Mouse (Mus musculus) frontal cortex, postnatal 36 days (tissue): Measurements from ENCODE around the gene Traf3.
A peak's percentile ranks its signal among the peaks of the same experiment; 100 is the strongest.

Source experiments
- DNase-seq, 2 experiments: peaks; one replicate each; pipeline ENCODE4 v3.0.0; 2022; ENCODE audit warnings: low spot score in 2 of 2

Gene Traf3

DNA sequence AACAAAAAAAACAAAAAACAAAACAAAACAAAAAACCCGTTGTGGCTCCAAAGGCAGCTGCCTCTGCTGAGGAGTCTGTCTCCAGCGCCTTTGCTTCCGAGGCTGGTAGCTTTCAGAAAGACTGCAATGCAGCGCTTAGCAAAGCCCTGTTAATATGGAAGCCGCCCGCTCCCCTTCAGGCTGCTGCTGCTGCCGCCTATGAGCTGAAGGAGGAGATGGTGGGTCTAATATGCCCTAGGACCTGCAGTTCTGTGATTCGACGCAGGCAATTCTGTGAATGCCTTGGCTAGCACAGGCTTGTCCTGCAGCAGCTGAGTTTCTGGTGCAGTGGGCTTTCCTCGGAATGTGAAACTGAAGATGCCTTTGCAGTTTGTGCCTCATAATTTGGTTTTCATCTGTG is 36.9 kb downstream of the Traf3 start:
- DNase-seq: peak; percentile 30 to 40

DNA sequence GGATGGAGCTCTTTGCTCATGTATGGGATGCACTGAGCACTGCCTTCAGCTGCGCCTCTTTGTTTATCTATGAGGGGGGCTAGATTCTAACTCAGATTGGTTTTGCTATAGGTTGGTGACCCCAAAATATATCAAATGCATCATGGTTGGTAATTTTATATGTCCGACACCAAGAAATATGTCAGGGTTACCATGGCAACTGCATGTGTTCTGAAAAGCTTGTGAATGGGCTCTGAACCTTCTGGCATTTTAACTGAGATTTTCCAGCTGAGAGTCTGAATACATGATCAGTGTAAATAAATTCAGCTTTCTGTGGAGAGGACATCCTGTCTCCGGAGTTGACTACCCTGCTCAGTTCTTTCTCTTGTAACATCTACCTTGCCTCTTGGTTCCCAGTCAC is 37.8 kb downstream of the Traf3 start:
- DNase-seq: peak in 1 of 2 experiments; percentile 47

DNA sequence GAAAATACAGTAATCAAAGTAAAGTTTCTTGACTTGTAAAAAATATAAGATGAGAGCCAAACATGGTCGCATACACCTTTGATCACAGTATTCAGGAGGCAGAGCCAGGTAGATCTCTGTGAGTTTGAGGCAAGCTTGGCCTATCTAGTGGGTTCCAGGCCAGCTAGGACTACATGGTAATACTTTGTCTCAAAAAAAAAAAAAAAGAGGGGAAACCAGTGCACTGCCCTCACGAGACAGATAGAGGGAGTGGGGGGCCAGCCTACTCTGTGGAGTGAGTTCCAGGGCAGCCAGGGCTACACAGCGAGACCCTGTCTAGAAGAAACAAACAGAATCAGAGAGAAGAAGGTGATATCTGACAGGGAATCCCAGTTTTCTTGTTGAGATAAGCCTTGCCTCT is 41.5 kb downstream of the Traf3 start:
- no peak for DNase-seq

DNA sequence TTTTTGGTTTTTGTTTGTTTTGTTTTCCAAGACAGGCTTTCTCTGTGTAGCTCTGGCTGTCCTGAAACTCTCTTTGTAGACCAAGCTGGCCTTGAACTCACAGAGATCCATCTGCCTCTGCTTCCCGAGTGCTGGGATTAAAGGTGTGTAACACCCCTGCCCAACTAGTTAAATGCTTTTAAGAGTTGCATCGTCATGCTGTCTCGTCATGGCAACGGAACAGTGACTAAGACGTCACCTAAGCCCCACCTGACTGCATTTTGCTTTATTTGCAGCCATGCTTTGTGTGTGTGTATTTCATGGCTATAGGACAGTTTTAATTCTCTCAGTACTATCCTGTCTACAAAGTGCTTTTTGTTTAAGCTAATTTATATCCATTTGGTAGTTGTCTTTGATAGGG is 45.6 kb downstream of the Traf3 start:
- no peak for DNase-seq

DNA sequence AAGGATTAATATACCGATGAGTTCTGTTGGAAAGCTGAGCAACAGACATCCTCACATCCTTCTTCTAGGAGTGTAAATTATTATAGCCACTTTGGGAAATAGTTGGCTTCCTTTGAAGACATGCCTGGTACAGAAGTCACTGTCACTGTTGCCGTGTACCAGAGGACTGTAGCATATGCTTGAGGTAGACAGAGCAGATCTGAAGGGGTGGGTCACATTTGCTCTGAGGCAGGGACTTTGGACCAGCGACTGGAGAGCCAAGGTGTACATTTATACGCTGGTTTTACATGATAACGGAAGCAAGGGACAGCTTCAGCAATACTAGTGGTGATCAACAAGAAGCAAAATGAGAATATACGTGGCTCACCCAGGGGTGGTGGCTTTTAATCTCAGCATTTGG is 52.7 kb downstream of the Traf3 start:
- DNase-seq: no peak

DNA sequence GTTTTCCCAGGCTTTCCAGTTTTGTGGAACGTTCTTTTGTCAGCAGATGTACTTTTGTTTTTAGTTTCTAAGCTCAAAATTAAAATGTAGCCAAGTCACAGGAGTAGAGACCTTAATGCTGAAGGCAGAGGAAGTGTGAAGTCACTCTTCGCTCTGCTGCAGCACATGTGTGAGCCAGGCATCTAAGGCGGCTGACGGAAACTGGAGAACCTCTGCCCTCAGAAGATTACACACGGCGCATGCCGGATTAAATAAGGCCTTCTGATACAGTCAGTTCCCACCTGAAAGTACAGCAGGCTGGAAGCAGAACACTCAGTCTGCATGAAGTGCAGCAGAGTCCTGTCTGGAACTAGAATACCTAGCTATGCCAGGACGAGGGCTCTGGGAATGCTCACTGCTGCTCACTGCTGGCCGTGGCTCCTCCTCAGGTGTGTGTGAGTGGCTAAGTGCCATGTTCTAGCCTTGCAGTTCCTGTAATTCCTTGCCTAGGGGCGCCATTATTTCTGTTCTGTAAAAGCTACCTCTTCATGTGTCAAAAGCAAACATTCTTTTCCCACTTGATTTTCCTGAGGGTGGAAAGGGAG is 59.1 kb downstream of the Traf3 start:
- no peak for DNase-seq

DNA sequence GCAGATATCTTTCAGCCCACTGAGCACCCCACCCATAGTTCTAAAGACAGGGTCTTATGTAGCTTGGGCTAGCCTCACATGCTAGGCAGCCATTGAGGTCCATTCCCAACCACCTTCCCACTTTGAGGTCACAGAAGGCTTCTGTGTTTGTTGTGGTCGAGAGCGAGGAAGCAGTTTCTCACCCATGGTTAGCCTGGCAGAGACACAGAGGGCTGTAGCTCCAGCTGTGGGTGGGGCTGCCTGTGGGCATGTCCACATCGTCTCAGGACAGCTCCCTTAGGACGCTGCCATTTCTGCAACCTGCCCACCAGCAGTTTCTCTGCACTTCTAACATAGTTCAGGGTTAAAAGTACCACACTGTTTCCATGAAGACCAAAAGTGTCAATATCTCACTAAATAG is 61.2 kb downstream of the Traf3 start:
- DNase-seq: no peak

DNA sequence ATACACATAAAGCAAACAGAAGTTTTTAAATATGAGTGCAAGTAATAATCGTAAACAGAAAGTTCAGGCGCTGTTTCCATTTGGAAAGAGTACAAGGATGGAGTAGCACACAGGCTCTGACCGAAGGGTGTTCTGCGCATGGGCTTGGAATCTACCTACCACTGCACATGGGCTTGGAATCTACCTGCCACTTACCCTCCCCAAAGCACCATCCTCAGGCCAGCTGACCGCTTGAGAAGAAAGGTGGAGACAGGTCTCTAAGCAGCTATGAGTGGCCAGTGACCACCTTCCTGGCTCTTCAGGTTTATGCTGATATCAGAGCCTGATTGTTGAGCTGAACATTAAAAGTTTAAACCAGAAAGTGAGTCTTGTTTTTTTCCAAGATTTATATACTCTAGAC is 62.3 kb downstream of the Traf3 start:
- no peak for DNase-seq

DNA sequence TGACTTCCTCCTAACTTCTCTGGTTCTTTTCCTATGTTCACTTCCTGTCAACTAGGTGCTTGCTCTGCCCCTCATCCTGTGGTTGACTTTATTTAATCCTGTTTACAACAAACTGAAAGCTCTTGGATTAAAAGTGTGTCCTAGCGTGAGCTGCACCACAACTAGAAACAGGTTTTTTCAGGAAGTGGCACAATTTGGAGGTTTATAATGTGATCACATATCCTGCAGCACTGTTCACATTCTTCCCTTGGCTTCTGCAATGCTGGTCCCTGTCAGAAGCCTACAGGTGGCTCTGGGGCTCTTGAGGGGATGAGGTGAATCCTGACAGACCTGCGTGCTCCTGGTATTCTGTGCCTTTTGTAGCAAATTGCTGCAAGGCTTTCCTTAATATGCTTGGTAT is 64.6 kb downstream of the Traf3 start:
- no peak for DNase-seq

DNA sequence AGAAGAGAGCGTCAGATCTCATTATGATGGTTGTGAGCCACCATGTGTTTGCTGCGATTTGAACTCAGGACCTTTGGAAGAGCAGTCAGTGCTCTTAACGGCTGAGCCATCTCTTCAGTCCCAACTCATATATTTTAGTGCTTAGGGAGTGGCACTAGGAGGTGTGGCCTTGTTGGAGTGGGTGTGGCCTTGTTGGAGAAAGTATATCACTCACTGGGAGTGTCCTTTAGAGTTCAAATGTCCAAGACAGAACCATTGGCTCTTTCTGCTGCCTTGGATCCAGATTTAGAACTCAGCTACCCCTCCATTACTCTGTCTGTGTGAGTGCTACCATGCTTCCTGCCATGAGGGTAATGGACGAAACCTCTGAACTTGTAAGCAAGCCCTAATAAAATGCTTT is 67.6 kb downstream of the Traf3 start:
- DNase-seq: no peak

DNA sequence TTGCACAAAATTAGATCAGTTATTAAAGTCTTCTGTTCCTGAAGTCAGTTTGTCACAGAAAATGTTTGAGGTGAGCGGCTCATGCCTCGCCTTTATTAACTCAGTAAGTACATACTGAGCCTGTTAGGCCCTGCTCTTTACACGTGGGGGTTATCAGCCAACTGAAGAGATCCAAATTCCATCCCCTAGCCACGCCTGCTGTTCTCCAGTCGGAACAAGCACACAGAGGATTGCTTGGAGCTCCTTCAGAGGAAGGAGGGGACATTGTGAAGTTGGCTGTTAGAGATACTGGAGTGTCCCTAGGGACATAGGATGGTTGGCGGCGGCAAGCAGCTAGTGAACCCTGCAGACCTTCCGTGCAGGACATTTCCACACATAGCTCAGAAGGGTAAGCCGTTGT is 68.2 kb downstream of the Traf3 start:
- DNase-seq: no peak

DNA sequence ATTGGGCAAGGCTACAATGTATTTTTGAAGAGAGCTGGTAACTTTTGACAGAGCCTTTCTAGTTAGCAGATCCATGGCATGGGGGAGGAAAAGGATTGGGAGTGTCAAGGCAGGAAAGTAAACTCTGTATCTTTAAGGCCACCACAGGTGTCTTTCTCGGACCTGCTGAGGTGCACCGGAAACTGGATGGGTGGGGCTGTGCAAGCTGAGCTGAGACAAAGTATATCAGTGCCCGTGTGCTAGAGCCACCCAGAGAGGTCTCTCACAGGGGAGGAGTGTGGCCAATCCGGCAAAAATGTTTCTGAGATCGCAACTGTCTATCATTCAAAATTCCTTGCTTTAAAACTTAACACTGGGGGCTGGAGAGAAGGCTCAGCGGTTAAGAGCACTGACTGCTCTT is 69.5 kb downstream of the Traf3 start:
- DNase-seq: no peak

DNA sequence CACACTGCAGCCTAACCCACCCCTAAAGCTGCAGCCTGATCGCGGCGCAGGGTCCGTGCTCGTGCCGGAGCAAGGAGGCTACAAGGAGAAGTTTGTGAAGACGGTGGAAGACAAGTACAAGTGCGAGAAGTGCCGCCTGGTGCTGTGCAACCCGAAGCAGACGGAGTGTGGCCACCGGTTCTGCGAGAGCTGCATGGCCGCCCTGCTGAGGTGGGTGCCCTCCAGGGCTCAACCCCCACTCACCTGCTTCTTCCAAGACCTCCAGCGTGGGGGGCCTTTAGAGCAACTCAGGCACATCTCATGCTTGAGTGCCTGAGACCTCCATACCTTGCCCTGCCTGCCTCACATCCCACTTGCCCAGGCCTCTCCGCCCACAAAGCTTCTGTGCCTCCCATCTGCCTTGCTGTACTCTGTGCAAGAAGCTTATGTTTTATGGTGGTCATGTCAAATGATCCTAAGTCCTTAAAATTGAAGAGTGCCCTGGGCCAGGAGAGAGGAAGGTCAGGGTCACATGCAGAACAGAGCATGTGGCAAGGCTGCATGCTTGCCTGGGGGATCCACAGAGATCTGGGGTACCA is 71.5 kb downstream of the Traf3 start:
- peak in 1 of 2 experiments; percentile 28 for DNase-seq

DNA sequence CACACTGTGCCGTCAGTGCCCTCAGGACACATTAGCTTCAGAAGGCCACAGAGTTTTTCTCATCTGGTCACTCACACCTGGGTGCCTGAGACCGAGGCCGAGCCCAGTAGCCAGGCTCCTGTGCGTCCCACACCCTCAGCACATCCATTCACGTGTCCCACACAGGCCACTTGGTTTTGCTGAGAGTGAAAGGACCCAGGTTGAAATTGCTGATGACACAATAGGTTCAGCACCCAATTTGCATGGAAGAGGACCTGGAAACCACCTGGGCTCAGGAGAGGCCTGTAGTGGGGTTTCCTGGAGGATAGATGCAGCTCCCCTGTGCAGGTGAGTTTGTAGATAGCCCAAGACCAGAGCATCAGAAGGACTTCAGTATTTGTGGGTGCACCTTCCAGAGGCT is 72.2 kb downstream of the Traf3 start:
- no peak for DNase-seq

DNA sequence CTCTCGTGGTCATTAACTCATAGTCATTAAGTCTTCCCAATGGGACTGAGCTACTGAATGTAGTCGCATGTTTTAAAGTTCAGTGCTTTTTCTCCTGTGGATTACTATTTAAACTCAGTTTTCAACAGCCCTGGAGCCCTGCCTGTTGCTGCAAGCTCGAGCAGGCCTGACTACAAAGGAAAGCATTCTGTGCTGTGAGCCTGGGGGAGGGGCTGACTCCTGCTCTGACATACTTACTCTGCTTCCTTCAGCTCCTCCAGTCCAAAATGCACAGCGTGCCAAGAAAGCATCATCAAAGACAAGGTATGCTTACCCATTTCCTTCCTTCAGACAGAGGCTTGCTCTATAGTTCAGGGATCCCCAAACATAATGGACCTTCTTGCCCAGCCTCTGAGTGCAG is 72.6 kb downstream of the Traf3 start:
- DNase-seq: peak in 1 of 2 experiments; percentile 36

DNA sequence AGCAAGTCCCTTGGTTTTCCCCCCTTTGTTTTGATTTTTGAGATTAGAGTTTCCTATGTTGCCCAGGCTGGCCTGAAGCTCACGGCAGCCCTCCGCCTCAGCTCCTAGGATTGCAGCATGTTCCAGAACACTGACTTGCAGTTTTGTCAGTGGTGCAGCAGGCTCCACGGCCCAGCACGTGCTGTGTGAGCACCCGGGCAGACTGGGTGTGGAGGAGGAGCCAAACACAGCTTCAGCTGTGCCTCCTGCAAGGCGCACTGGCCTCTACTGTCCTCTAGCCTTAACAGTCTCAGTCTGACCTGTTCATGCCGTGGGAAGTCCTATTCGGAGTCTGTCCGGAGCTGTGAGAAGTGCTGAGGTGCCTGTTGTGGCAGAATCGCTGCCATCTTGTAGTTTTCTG is 73.8 kb downstream of the Traf3 start:
- no peak for DNase-seq

DNA sequence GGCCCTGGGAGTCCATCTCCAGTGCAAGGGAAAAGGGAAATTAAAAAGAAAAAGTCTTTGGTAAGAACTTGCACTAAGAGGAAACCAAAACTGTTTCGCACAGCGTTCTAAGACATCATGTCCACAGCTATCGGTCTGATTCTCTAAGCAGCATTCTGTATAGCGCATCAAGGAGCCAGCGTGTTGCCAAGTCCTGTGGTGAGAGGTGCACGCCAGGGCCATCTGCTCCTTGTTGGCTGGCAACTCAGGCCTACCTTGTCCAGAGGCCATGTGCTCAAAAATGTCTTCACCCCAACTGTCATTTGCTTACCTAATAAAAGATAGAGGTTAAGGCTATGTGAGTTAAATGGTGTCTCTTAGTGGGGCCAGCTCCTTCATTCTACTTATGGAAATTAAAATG is 75.7 kb downstream of the Traf3 start:
- no peak for DNase-seq

DNA sequence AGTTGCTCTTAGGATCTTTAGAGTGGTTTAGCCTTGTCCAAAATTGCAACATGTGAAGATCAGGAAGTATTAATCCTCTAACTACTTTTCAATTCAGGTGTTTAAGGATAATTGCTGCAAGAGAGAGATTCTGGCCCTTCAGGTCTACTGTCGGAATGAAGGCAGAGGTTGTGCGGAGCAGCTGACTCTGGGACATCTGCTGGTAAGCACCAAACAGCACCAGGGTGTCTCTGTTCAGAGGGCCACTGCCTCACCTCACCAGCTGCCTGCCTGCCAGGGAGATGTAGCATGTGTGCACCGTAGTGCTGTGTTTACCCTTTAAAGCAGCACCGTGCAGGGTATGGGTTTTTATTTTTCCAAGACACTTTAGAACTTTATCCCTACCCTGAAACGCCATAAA is 76.2 kb downstream of the Traf3 start:
- DNase-seq: no peak

DNA sequence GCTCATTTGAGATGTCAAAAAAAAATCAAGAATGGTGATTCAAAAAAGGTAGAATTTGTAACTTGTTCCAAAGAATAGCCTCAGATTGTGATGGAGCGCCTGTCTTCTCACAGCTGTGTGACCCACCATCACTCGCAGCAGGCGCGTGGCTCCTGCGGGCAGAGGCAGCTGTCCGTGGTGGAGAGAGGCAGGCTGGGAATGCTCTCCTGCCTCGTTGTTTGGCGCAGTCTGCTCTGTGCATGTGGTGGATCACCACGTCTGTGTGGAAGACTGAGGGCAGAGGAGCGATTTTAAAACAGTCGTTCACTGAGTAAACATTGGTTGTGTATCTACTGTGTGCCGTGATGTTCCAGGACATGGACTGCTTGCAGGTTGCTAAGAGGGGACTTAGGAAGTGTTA is 77.6 kb downstream of the Traf3 start:
- no peak for DNase-seq

DNA sequence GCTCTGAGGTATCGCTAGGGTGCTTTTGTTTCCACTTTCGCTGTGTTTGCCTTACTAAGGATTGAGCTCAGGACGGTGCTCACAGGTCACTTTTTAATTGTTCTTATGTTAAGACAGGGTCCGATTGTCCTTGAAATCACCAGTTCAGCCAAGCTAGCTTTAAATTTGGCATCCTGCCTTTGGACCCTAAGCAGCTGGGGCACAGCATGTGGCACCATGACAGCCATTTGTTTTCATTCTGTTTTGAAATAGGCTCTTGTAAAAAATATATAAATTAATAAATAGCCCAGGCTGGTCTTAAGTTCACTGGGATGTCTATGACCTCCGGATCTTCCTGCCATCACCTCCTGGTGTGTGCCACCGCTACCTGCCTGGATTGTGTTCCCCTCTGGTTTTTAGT is 78.9 kb downstream of the Traf3 start:
- DNase-seq: no peak

DNA sequence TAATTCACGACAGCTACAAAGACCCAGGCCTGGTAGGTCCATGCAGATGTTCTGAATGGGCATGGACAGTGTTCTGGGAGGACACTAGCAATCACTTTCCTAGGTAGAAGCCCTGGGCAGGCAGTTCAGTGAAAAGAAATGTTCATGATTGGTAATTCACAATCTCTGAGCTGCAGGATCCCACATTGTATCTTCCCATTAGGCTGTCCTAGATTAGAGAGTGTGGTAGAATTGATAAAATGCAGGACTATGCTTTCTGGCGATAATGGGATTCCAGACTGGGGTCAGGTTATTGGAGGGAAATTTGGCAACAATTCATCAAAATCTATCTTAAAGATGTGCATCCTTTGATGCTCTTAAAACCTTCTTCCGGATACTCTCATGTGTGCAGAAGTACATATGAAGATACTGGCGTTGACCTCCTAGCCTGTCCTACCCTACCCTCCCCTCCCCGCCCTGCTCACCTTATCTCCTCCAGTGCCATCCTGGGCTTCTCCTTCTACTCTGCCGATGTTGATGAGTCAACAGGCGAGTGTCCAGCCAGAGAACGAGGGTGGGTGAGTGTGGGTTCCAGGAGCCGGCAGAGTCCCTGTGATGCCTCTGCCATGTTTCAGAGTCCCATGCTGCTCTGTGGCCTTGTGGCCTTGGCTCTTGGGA is 80.8 kb downstream of the Traf3 start:
- DNase-seq: no peak

DNA sequence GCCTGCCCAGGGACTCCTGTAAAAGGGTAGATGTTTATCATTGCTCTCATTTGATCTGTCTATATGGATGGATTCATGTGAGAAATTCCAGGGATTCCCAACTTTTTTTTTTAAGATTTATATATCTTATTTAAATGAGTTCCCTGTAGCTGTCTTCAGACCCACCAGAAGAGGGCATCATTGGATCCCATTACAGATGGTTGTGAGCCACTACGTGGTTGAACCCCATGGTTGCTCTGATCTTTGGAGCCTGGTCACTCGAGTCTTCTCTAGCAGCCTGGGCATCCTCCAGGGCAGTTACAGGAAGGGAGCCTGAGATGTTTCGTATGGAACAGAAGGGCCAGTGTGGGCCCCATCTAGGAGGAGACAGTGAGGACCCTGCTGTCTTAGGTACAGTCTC is 82.9 kb downstream of the Traf3 start:
- no peak for DNase-seq

DNA sequence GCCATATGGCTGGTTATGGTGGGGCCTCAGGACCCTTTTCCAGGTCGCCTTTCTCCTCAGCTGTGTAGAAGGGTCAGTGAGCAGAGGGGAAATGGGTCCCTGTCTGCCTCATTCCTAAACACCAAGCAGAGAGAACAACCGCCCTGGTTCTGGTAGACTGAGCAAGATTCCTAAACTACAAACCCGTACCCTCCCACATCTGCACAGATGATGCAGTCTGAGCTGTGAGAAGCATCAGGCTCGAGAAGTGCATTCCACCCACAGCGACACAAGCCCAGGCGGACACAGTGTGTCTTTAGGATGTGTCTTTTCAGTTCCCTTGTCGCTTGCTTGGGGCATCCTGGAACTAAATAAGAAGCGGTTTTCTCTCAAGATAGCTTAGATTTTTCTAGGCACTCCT is 83.9 kb downstream of the Traf3 start:
- peak in 1 of 2 experiments; percentile 31 for DNase-seq

DNA sequence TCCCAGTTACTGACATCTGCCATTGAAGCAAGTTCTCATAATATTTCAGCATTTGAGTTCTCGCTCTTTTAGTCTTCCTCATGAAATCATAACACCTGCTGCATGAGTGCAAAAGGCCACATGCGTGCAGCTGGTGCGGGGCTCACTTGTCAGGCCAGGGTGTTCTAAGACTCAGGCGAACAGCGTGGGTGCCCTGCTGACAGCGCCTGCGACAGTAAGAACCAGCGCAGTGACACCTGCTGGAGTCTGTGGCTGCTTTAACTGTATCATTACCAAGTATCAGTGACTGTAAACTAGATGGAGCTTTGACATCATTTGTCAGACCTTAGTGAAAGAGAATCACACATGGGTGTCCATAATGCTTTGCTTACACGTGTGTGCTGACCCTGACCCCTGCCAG is 85.1 kb downstream of the Traf3 start:
- DNase-seq: peak in 1 of 2 experiments; percentile 26
